Mouse (Mus musculus): ENCODE data around the gene Cpd. TPM values are rescaled to one million over a fixed set of nuclear protein-coding genes. Genes with fewer than 3 reads are reported as not detected.
A peak's percentile ranks its signal among the peaks of the same experiment; 100 is the strongest.

Cpd gene
- polyA plus RNA-seq (2012): 0.10 and 0.14 TPM in 2 replicates

GRCm38 (mm10) chr11:76846878-76847222 lies at the start of gene Cpd:
Gene Cpd, minus strand, starts transcription at chr11:76847018.
- TF ChIP-seq TAL1 (IDR thresholded peaks at IDR 0.05; ENCODE audit: low read length) (no peak), GATA1 (IDR thresholded peaks at IDR 0.05; ENCODE audit: low read length) (no peak)
- peaks cover 3% of the 10 kb centered on the region; the same call in 1 of the 2 replicates for H3K36me3 ChIP-seq (ENCODE audit: control insufficient read depth)
- H3K9me3 ChIP-seq (ENCODE audit: control insufficient read depth, low read length): peaks cover 6% of the 10 kb centered on the region
- peaks cover 56% of the 10 kb centered on the region for H3K4me1 ChIP-seq (ENCODE audit: control insufficient read depth)
- peaks cover 17% of the 10 kb centered on the region for H3K27me3 ChIP-seq (ENCODE audit: control insufficient read depth)
- H3K4me3 ChIP-seq (replicated peaks): peak within 1 kb of the TSS; percentile 78

DNA sequence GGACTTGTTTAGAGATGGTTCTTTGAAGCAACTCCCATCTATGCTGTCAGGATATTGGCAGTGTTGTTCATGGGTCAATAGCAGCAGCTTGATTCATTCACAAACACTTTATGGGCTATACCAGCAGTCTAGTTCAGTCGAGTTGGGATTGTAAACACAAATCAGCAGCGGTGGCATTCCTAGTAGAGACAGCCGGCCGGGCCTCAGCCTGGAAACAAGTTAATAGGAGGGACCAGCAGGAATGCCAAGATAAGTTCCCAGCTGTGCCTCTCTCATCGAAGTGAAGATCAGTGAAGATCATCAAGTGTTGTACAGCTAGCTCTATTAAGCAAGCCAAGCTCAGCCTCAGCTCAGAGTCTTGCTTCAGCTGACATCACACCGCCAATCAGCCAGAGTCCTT lies 49.5 kb upstream of the Cpd start:
- Histone ChIP-seq H3K4me3 (replicated peaks) (no peak overlapping the region), H3K9me3 (ENCODE audit: control insufficient read depth, low read length) (no peaks in the 10 kb centered on the region), H3K36me3 (ENCODE audit: control insufficient read depth) (no peaks in the 10 kb centered on the region), H3K27me3 (ENCODE audit: control insufficient read depth) (no peaks in the 10 kb centered on the region), H3K4me1 (ENCODE audit: control insufficient read depth) (peaks cover 2% of the 10 kb centered on the region; the same call in 1 of the 2 replicates)
- TF ChIP-seq GATA1 (IDR thresholded peaks at IDR 0.05; ENCODE audit: low read length) (no peak), TAL1 (IDR thresholded peaks at IDR 0.05; ENCODE audit: low read length) (no peak)

- Histone ChIP-seq H3K36me3 (ENCODE audit: control insufficient read depth) (no peaks in the 10 kb centered on the region), H3K4me1 (ENCODE audit: control insufficient read depth) (peaks cover 5% of the 10 kb centered on the region), H3K9me3 (ENCODE audit: control insufficient read depth, low read length) (no peaks in the 10 kb centered on the region), H3K27me3 (ENCODE audit: control insufficient read depth) (no peaks in the 10 kb centered on the region), H3K4me3 (replicated peaks) (no peak overlapping the region)
- no peak for TF ChIP-seq GATA1 (IDR thresholded peaks at IDR 0.05; ENCODE audit: low read length)
- no peak for TF ChIP-seq TAL1 (IDR thresholded peaks at IDR 0.05; ENCODE audit: low read length)
These were observed 47.4 kb upstream of the Cpd start for GRCm38 (mm10) chr11:76894240-76894639.

DNA sequence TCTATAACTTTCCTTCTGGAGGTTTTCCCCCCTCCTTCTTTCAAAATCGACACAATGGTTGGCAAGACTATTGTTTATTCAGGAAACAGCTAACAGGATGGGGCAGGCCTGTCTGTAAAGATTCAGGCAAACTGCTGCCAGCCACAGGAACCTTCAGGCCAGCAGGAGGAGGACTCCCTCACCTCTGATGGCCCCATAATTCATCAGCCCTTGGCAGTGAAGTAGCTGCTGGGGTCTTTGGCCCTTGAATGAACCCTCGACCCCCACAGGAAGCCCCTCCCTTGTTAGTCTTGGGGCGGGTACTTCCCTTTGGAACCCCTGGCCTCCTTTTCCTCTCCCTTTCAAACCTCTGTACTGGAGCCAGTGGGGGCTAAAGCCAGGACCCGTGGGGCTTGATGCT lies 46.8 kb upstream of the Cpd start:
- no peak overlapping the region for H3K4me3 ChIP-seq (replicated peaks)
- TF ChIP-seq TAL1 (IDR thresholded peaks at IDR 0.05; ENCODE audit: low read length) (no peak), GATA1 (IDR thresholded peaks at IDR 0.05; ENCODE audit: low read length) (no peak)
- H3K4me1 ChIP-seq (ENCODE audit: control insufficient read depth): peaks cover 5% of the 10 kb centered on the region
- no peaks in the 10 kb centered on the region for H3K27me3 ChIP-seq (ENCODE audit: control insufficient read depth)
- no peaks in the 10 kb centered on the region for H3K9me3 ChIP-seq (ENCODE audit: control insufficient read depth, low read length)
- H3K36me3 ChIP-seq (ENCODE audit: control insufficient read depth): no peaks in the 10 kb centered on the region

GRCm38 (mm10) chr11:76892972-76893371 lies 46.2 kb upstream of the Cpd start:
- H3K36me3 ChIP-seq (ENCODE audit: control insufficient read depth): no peaks in the 10 kb centered on the region
- H3K9me3 ChIP-seq (ENCODE audit: control insufficient read depth, low read length): no peaks in the 10 kb centered on the region
- H3K27me3 ChIP-seq (ENCODE audit: control insufficient read depth): no peaks in the 10 kb centered on the region
- TF ChIP-seq GATA1 (IDR thresholded peaks at IDR 0.05; ENCODE audit: low read length) (no peak), TAL1 (IDR thresholded peaks at IDR 0.05; ENCODE audit: low read length) (no peak)
- H3K4me1 ChIP-seq (ENCODE audit: control insufficient read depth): peaks cover 5% of the 10 kb centered on the region
- H3K4me3 ChIP-seq (replicated peaks): no peak overlapping the region

- no peak for TF ChIP-seq TAL1 (IDR thresholded peaks at IDR 0.05; ENCODE audit: low read length)
- TF ChIP-seq GATA1 (IDR thresholded peaks at IDR 0.05; ENCODE audit: low read length): no peak
- Histone ChIP-seq H3K9me3 (ENCODE audit: control insufficient read depth, low read length) (no peaks in the 10 kb centered on the region), H3K4me3 (replicated peaks) (no peak overlapping the region), H3K36me3 (ENCODE audit: control insufficient read depth) (no peaks in the 10 kb centered on the region), H3K4me1 (ENCODE audit: control insufficient read depth) (peaks cover 5% of the 10 kb centered on the region), H3K27me3 (ENCODE audit: control insufficient read depth) (no peaks in the 10 kb centered on the region)
These were observed 45.0 kb upstream of the Cpd start for GRCm38 (mm10) chr11:76891738-76892349.

DNA sequence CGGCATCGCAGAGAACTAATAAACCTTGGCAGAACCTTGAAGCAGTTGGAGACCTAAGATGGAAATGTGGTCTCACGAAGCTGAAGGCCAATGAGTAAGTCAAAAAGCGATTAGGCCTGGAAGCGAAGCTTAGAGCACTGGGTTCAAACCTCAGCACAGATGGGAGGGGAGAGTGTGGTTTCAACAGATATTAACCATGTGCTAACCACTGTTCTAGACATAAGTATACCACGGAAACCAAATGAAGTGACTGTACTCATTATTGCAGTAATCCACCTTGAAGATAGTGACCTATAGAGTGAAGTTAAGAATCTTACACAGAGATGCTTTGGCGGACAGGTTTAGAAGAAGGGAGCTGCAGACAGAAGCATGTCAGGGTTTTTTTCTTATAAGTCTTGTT lies 44.4 kb upstream of the Cpd start:
- TF ChIP-seq GATA1 (IDR thresholded peaks at IDR 0.05; ENCODE audit: low read length) (no peak), TAL1 (IDR thresholded peaks at IDR 0.05; ENCODE audit: low read length) (no peak)

GRCm38 (mm10) chr11:76889339-76890164 lies 42.7 kb upstream of the Cpd start:
- Histone ChIP-seq H3K4me3 (replicated peaks) (no peak overlapping the region), H3K4me1 (ENCODE audit: control insufficient read depth) (peaks cover 5% of the 10 kb centered on the region), H3K27me3 (ENCODE audit: control insufficient read depth) (no peaks in the 10 kb centered on the region), H3K9me3 (ENCODE audit: control insufficient read depth, low read length) (no peaks in the 10 kb centered on the region), H3K36me3 (ENCODE audit: control insufficient read depth) (no peaks in the 10 kb centered on the region)
- TF ChIP-seq TAL1 (IDR thresholded peaks at IDR 0.05; ENCODE audit: low read length): no peak
- TF ChIP-seq GATA1 (IDR thresholded peaks at IDR 0.05; ENCODE audit: low read length): no peak

More for the DNA sequence above, 44.4 kb upstream of the Cpd start:
- H3K9me3 ChIP-seq (ENCODE audit: control insufficient read depth, low read length): no peaks in the 10 kb centered on the region
- H3K4me1 ChIP-seq (ENCODE audit: control insufficient read depth): peaks cover 5% of the 10 kb centered on the region
- no peak overlapping the region for H3K4me3 ChIP-seq (replicated peaks)
- no peaks in the 10 kb centered on the region for H3K27me3 ChIP-seq (ENCODE audit: control insufficient read depth)
- H3K36me3 ChIP-seq (ENCODE audit: control insufficient read depth): no peaks in the 10 kb centered on the region

GRCm38 (mm10) chr11:76884451-76884850 lies 37.6 kb upstream of the Cpd start:
- TF ChIP-seq TAL1 (IDR thresholded peaks at IDR 0.05; ENCODE audit: low read length) (no peak), GATA1 (IDR thresholded peaks at IDR 0.05; ENCODE audit: low read length) (no peak)
- no peak overlapping the region for H3K4me3 ChIP-seq (replicated peaks)

More at GRCm38 (mm10) chr11:76884451-76884850, 37.6 kb upstream of the Cpd start:
- Histone ChIP-seq H3K4me1 (ENCODE audit: control insufficient read depth) (no peaks in the 10 kb centered on the region), H3K9me3 (ENCODE audit: control insufficient read depth, low read length) (no peaks in the 10 kb centered on the region), H3K36me3 (ENCODE audit: control insufficient read depth) (no peaks in the 10 kb centered on the region), H3K27me3 (ENCODE audit: control insufficient read depth) (no peaks in the 10 kb centered on the region)
